Mouse (Mus musculus) heart, embryonic 13.5 days (tissue): Measurements from ENCODE around the gene Rpl36. TPM values are rescaled to one million over a fixed set of nuclear protein-coding genes. Genes with fewer than 3 reads are reported as not detected.
A peak's percentile ranks its signal among the peaks of the same experiment; 100 is the strongest.

Experiments
- ATAC-seq: fragments of 200-750 bp; cut with Nextera tagmentation; 2 replicates; pipeline ENCODE4 v1.8.0; 2017; ENCODE audit warnings: moderate TSS enrichment; ENCODE audit not compliant: insufficient number of reproducible peaks, low FRiP score, low TSS enrichment; ENCODE audit errors: extremely low read depth
- H3K27ac ChIP-seq: fragments of 300-500 bp; sonication (generic); replicated peaks from 2 replicates; pipeline ENCODE4 v1.5.1; 2015; ENCODE audit warnings: moderate library complexity, mild to moderate bottlenecking, inconsistent platforms
- H3K27me3 ChIP-seq: fragments of 300-500 bp; sonication (generic); replicated peaks from 2 replicates; pipeline ENCODE4 v1.6.1; 2015; ENCODE audit warnings: mild to moderate bottlenecking, inconsistent platforms
- H3K36me3 ChIP-seq: fragments of 300-500 bp; sonication (generic); 2 replicates; pipeline ENCODE4 v1.6.1; 2015; ENCODE audit warnings: mild to moderate bottlenecking, inconsistent platforms
- H3K4me1 ChIP-seq: fragments of 300-500 bp; sonication (generic); 2 replicates; pipeline ENCODE4 v1.6.1; 2015; ENCODE audit warnings: inconsistent platforms
- H3K4me2 ChIP-seq: fragments of 300-500 bp; sonication (generic); 2 replicates; pipeline ENCODE4 v1.6.1; 2015; ENCODE audit warnings: inconsistent platforms, mild to moderate bottlenecking, moderate library complexity
- H3K4me3 ChIP-seq: fragments of 300-500 bp; sonication (generic); 2 replicates; pipeline ENCODE4 v1.5.1; 2015; ENCODE audit warnings: moderate library complexity, mild to moderate bottlenecking, inconsistent platforms
- H3K9ac ChIP-seq: fragments of 300-500 bp; sonication (generic); 2 replicates; pipeline ENCODE4 v1.6.1; 2015; ENCODE audit warnings: inconsistent platforms, mild to moderate bottlenecking, moderate library complexity
- H3K9me3 ChIP-seq: fragments of 300-500 bp; sonication (generic); 2 replicates; pipeline ENCODE4 v1.6.1; 2016; ENCODE audit warnings: inconsistent platforms
- WGBS: fragments of 180-500 bp; shearing (Covaris S2); methylation state at CpG from one replicate; pipeline ENCODE4 v1.1.7; 2015; ENCODE audit warnings: mixed read lengths; 5-methylcytosine and 5-hydroxymethylcytosine counted together
- polyA plus RNA-seq: library from polyadenylated mRNA; unstranded; fragments of >200 nt; fragmentation: Nextera tagmentation; extraction: Ambion mirVana; gene quantifications from 2 replicates; pipeline ENCODE4 v1.2.1, GENCODE M21; 2015

The Rpl36 gene
- polyA plus RNA-seq: 1,294 and 1,391 TPM in 2 replicates

DNA sequence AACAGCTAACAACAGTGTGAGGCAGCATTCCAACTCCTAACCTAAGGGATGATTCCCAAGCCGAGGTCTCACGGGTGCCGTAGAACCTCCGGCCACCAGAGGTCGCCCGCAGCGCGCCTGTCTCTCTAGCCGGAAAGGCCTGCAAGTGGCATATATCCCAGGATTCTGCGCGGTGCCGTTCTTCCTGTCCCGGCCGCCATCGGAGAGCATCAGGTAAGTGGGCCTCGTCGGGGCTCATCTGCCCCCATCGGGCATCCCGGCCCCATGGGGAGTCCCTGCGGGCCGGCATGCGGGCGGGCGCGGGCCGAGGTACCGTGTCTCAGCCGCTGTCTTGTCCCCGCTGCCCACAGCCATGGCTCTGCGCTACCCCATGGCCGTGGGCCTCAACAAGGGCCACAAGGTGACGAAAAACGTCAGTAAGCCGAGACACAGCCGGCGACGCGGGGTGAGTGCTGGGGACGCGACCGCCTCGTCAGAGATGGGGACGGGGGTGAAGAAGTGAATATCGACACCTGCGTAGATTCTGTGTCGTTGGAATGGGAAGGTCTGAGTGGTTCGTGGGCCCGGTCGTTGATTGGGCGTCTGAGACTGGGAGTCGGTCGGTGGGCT lies at the start of gene Rpl36:
Gene Rpl36 (plus strand): TSS at position 181 of the 609 bp plus-strand sequence.
- Histone ChIP-seq H3K4me3 (peak within 1 kb of the TSS; percentile 77), H3K27ac (peak within 1 kb of the TSS; percentile 90), H3K27me3 (no peaks in the 10 kb centered on the region), H3K36me3 (peaks cover 43% of the 10 kb centered on the region), H3K9ac (peak within 1 kb of the TSS; percentile 96), H3K4me2 (peak within 1 kb of the TSS; percentile 94), H3K4me1 (peaks cover 44% of the 10 kb centered on the region), H3K9me3 (no peaks in the 10 kb centered on the region)
- ATAC-seq: peak; percentile 17; the same call in 1 of the 2 replicates
- under 1% methylated on average over 52 of the region's 52 CpGs for WGBS

DNA sequence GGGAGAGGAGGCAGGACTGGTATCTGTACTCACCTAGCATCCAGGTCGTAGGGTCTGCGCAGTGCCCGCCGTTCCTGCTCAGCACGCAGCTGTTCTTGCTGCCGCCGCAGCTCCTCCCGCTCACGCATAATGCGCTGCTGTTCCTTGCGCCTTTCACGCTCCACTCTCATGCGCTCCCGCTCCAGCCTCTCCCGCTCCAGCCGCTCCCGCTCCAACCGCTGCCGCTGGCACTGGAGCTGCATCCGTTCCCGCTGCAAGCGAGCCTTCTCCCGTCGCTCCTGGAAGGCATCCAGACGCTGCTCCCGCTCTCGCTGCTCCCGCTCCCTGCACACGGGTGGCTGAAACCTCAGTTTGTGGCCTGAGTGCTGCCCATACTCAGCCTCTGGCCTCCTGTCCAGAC lies 46.9 kb upstream of the Rpl36 start:
- Histone ChIP-seq H3K27me3 (no peaks in the 10 kb centered on the region), H3K4me1 (no peaks in the 10 kb centered on the region), H3K27ac (no peak overlapping the region), H3K4me2 (no peak overlapping the region), H3K4me3 (no peak overlapping the region), H3K9me3 (no peaks in the 10 kb centered on the region), H3K36me3 (peaks cover 100% of the 10 kb centered on the region), H3K9ac (no peak overlapping the region)
- 89% methylated on average over 29 of the region's 29 CpGs for WGBS
- no peak for ATAC-seq

DNA sequence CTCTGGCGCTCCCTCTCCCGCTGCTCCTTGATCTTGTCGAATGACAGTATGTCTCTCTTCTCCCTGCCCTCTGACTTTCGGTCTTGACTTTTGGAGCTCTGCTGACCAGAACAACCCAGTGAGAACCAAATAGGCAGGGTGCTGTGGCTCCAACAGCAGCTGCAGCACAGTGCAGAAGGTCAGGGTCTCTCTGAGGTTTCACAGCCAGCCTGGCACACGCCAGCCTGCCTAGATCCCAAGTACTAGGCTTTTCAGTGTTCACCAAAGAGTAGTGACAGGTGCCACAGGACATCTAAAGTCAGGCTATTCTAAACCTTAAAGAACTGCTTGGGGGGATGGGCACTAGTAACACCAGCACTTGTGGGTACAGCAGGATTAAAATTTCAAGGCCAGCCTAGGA lies 46.3 kb upstream of the Rpl36 start:
- peaks cover 100% of the 10 kb centered on the region for H3K36me3 ChIP-seq
- no peak for ATAC-seq
- no peak overlapping the region for H3K4me3 ChIP-seq
- no peak overlapping the region for H3K27ac ChIP-seq
- WGBS: 92% methylated on average over 5 of the region's 5 CpGs
- no peak overlapping the region for H3K9ac ChIP-seq
- no peaks in the 10 kb centered on the region for H3K9me3 ChIP-seq
- H3K27me3 ChIP-seq: no peaks in the 10 kb centered on the region
- H3K4me2 ChIP-seq: no peak overlapping the region
- H3K4me1 ChIP-seq: no peaks in the 10 kb centered on the region

DNA sequence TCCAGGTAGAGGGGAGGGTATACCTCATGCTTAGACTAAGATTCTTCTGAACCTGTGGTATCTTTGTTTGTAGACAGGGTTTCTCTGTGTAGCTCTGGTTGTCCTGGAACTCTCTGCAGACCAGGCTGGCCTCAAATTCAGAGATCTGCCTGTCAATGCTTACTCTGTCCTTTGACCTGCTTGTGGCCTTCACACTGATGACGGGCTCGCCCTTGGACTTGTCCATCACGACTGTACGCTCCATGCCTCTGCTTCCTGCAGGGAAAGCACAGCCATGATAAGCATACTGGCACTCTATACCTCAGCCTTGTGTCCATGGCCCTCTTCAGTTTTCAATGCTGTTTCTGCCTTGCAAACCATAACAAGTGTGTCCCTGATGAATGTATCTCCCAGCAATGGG lies 45.8 kb upstream of the Rpl36 start:
- Histone ChIP-seq H3K36me3 (peaks cover 100% of the 10 kb centered on the region), H3K27ac (no peak overlapping the region), H3K4me3 (no peak overlapping the region), H3K4me1 (0 out of 2 replicates have a peak, but pooled peaks cover 2% of the 10 kb centered on the region), H3K9me3 (no peaks in the 10 kb centered on the region), H3K4me2 (no peak overlapping the region), H3K9ac (no peak overlapping the region), H3K27me3 (no peaks in the 10 kb centered on the region)
- ATAC-seq: no peak
- 89% methylated on average over 4 of the region's 4 CpGs for WGBS

DNA sequence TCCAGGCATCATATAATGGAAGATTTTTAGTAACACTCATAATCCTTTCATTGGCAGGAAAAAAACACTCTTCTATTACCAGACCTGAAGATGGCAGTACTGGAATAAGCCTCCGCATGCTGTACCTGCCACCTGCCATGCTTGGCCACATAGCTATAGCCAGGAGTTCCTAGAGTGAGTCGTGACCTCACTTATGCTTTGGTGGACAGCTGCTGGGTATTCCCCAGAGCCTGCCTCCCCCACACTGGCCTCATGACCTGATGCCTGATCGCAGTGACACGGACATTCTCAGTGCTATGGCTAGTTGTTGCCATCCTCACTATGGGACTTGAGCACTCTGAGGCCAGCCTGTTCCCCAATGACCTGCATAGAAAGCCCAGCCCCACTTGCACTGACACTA lies 42.9 kb upstream of the Rpl36 start:
- no peaks in the 10 kb centered on the region for H3K27me3 ChIP-seq
- no peak overlapping the region for H3K4me3 ChIP-seq
- H3K27ac ChIP-seq: no peak overlapping the region
- ATAC-seq: no peak
- 0 out of 2 replicates have a peak, but pooled peaks cover 6% of the 10 kb centered on the region for H3K4me1 ChIP-seq
- H3K36me3 ChIP-seq: peaks cover 98% of the 10 kb centered on the region
- H3K9me3 ChIP-seq: no peaks in the 10 kb centered on the region
- H3K4me2 ChIP-seq: no peak overlapping the region
- 91% methylated on average over 4 of the region's 4 CpGs for WGBS
- no peak overlapping the region for H3K9ac ChIP-seq

DNA sequence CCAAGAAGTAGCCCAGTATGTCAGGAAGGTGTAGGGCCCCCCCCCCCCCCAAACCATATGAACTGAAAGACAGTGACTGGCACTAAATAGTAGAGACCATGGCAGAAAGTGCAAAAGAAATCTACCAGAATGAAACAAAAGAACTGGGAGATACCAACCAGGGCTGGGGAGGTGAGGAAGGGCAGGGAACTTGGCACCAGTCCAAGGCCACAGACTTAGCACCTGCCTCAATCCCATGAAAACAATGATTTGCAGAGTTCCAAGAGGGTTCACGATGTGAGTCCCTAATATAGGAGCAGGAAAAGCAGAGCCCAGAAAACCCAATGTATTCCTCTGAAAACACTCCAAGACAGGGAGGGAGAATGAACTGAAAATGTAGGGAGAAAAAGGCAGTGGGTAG lies 41.1 kb upstream of the Rpl36 start:
- H3K9ac ChIP-seq: 0 out of 2 replicates have a peak overlapping the region, but pooled peaks have one; percentile 21
- H3K4me3 ChIP-seq: no peak overlapping the region
- no peak for ATAC-seq
- WGBS: 52% methylated on average over 1 of the region's 1 CpGs
- no peak overlapping the region for H3K27ac ChIP-seq
- H3K27me3 ChIP-seq: no peaks in the 10 kb centered on the region
- no peaks in the 10 kb centered on the region for H3K9me3 ChIP-seq
- peaks cover 95% of the 10 kb centered on the region for H3K36me3 ChIP-seq
- no peak overlapping the region for H3K4me2 ChIP-seq
- H3K4me1 ChIP-seq: 0 out of 2 replicates have a peak, but pooled peaks cover 6% of the 10 kb centered on the region

DNA sequence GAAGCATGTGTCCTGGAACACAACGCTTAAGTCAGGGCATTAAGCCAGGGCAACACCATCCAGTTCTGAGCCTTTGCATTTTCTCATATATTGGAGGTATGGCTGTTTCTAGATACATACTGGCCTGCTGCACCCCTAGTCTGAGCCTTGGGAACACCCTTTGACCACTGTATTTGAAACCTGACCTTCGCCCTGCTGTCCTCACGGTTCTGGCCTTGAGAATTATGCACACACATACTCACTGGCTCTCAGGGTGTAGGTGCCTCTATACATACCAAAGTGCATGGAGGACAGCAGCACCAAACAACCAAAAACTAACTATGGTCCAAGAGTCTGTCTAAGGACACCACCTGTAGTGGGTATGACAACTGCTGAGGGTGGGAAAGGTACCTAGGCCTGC lies 40.3 kb upstream of the Rpl36 start:
- H3K9ac ChIP-seq: no peak overlapping the region
- peaks cover 95% of the 10 kb centered on the region for H3K36me3 ChIP-seq
- H3K27ac ChIP-seq: no peak overlapping the region
- H3K9me3 ChIP-seq: no peaks in the 10 kb centered on the region
- 0 out of 2 replicates have a peak, but pooled peaks cover 6% of the 10 kb centered on the region for H3K4me1 ChIP-seq
- no peak for ATAC-seq
- no peaks in the 10 kb centered on the region for H3K27me3 ChIP-seq
- no peak overlapping the region for H3K4me3 ChIP-seq
- 93% methylated on average over 3 of the region's 3 CpGs for WGBS
- H3K4me2 ChIP-seq: no peak overlapping the region

DNA sequence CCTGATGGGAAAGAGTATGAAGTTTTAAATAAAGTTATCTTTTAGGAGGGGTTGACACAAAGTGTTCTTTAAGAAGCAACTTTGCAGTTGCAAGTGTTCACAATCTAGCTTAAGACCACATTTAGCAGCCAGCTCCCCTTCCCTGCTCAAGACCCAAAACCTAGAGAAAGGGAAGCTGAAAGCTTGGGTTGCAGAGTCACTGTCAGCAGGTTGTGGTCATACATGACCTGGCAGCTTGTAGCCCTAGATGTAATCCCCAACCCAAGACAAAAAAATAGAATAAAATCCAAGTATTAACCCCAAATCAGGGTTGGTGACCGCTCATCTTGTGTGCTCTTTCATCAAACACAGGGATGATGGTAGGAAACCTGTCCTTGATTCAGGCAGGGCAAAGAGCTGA lies 30.1 kb upstream of the Rpl36 start:
- peak overlapping the region; percentile 97 for H3K9ac ChIP-seq
- no peak for ATAC-seq
- H3K4me1 ChIP-seq: peaks cover 53% of the 10 kb centered on the region
- H3K36me3 ChIP-seq: peaks cover 71% of the 10 kb centered on the region
- peak overlapping the region; percentile 93 for H3K4me2 ChIP-seq
- 78% methylated on average over 1 of the region's 1 CpGs for WGBS
- H3K27me3 ChIP-seq: no peaks in the 10 kb centered on the region
- peak overlapping the region; percentile 97 for H3K27ac ChIP-seq
- no peaks in the 10 kb centered on the region for H3K9me3 ChIP-seq
- H3K4me3 ChIP-seq: peak overlapping the region; percentile 94

DNA sequence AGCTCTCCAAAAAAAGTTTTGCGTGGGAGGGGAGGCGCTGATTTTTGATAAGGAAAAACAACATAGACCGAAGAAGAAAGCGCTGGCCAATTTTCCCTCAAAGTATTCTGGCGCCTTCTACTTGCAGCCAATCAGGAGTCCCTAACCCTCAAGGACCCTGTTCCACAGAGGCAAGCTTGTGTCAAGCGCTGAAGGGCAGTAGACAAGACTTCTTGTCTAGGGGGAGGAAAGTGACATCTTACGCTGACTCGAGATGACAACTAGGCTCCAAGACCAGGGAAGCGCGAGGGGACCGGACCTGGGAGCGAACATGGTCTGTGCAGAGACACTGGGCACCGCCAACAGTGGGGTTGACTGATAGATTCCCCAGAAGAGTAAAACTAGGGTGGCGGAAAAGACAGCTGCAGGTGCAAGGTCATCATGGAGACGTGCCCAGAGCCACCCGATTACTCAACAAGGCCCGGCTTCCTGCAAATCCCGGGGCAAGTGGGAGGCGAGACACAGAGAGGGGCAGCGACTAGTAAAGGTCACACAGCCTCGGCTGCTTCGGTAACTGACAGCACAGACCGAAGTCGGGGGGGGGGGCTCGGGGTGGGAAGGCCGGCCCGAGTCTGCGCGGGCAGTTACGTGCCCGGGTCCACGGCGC lies 29.5 kb upstream of the Rpl36 start:
- peaks cover 58% of the 10 kb centered on the region for H3K4me1 ChIP-seq
- no peak for ATAC-seq

DNA sequence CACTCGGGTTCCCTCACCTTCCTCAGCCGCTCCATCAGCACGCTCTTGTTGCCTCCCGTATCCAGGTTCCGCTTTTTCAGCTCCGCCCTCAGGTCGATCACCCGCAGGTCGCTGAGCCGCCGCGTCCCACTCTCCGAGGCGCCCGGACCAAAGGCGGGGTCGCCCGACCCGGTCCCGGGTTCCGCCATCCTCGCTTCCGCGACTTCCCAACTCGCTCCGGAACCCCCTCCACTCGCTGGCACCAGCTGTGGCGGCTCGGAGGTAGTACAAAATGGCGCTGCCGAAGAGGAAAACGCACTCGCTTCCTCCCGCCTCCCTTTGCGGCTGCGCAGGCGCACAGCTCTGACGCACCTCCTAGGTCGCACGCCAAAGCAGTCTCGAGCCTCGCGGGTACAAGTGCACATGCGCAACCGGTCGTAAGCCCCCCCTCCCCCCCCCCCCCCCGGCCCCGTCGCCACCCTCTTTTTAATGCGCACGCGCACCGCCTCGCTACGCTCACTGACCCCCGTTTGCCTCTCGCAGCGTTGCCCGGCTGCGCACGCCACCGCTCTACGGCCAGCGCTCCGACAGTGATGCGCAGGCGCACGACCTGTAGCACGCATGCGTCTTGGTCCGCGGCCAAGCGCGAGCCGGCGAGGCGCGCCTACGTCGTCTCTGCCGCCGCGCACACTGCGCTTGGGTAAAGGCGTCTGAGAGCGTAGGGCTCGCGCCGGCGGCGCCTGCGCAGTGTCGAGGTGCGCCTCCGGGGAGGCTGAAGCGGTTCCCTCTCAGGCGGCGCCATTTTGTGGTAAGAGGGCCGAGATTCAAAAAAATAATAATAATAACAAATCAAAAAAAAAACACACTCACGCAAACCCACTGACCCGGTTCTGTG lies 28.7 kb upstream of the Rpl36 start, which contains the start of the genes Safb2 and Safb:
Gene Safb2 (minus strand): TSS at position 329 of the 874 bp plus-strand sequence.
Gene Safb (plus strand): TSS at position 569 of the 874 bp plus-strand sequence.
- peak within 1 kb of the TSS; percentile 93 for H3K4me2 ChIP-seq
- under 1% methylated on average over 87 of the region's 101 CpGs for WGBS
- H3K36me3 ChIP-seq: peaks cover 71% of the 10 kb centered on the region
- H3K27ac ChIP-seq: peak within 1 kb of the TSS; percentile 97
- H3K9ac ChIP-seq: peak within 1 kb of the TSS; percentile 97
- H3K9me3 ChIP-seq: no peaks in the 10 kb centered on the region
- peak; percentile 94 for ATAC-seq
- H3K4me1 ChIP-seq: peaks cover 61% of the 10 kb centered on the region
- no peaks in the 10 kb centered on the region for H3K27me3 ChIP-seq
- peak within 1 kb of the TSS; percentile 94 for H3K4me3 ChIP-seq

More for the DNA sequence above, 29.5 kb upstream of the Rpl36 start:
- peak overlapping the region; percentile 97 for H3K27ac ChIP-seq
- H3K9ac ChIP-seq: peak overlapping the region; percentile 97
- no peaks in the 10 kb centered on the region for H3K9me3 ChIP-seq
- H3K4me2 ChIP-seq: peak overlapping the region; percentile 93
- 1% methylated on average over 33 of the region's 33 CpGs for WGBS
- peak overlapping the region; percentile 94 for H3K4me3 ChIP-seq
- no peaks in the 10 kb centered on the region for H3K27me3 ChIP-seq
- H3K36me3 ChIP-seq: peaks cover 71% of the 10 kb centered on the region
